Mouse (Mus musculus): ENCODE measurements around the gene Jtb.

- TF ChIP-seq CTCF (IDR thresholded peaks at IDR 0.05; ENCODE audit: control insufficient read depth, insufficient read depth, insufficient read length) (no peak), MYOD1 (IDR thresholded peaks at IDR 0.05; ENCODE audit: control insufficient read depth, insufficient read length, low read depth) (no peak), MAX (IDR thresholded peaks at IDR 0.05) (no peak), MYOG (IDR thresholded peaks at IDR 0.05; ENCODE audit: control insufficient read depth, extremely low read depth, insufficient read length) (no peak), USF1 (IDR thresholded peaks at IDR 0.05; ENCODE audit: low read depth) (no peak)
Observed at GRCm38 (mm10) chr3:90276858-90277257, 45.5 kb downstream of the Jtb start.
